Mouse (Mus musculus) CH12.LX (cell line): ENCODE measurements at regions not wholly inside any gene's neighbourhood (a gene's known extent, or its start where the extent isn't known, plus 50 kb on each side); places are given as distances from the start of the nearest gene placed in this dataset.

Experiments
- DNase-seq: peaks from one replicate; pipeline ENCODE4 v3.0.0-alpha.2; 2013; ENCODE audit errors: extremely low read depth
- H3K27ac ChIP-seq: 2 replicates; pipeline ENCODE4 v1.5.1; 2012; ENCODE audit warnings: low read depth, mild to moderate bottlenecking, control low read depth, moderate library complexity; ENCODE audit not compliant: insufficient read depth
- H3K27me3 ChIP-seq: replicated peaks from 2 replicates; pipeline ENCODE3; 2012; ENCODE audit warnings: inconsistent platforms
- H3K36me3 ChIP-seq, 2 experiments: replicated peaks in 1 of 2; 2 replicates each; pipeline versions ENCODE3 to v1.6.1; 2012; ENCODE audit warnings: inconsistent platforms in 1 of 2, low read length in 1 of 2, mild to moderate bottlenecking in 1 of 2, mixed read lengths in 1 of 2, moderate library complexity in 1 of 2; ENCODE audit not compliant: control insufficient read depth in 1 of 2, insufficient read depth in 1 of 2
- H3K4me1 ChIP-seq, 2 experiments: 2 replicates each; pipeline ENCODE4 v1.6.1; 2012; ENCODE audit warnings: inconsistent platforms in 1 of 2, moderate library complexity in 1 of 2; ENCODE audit not compliant: insufficient read depth in 2 of 2, control insufficient read depth in 1 of 2
- H3K4me2 ChIP-seq: 2 replicates; pipeline ENCODE4 v1.6.1; 2012; ENCODE audit warnings: low read depth, mild to moderate bottlenecking, control low read depth; ENCODE audit not compliant: poor library complexity, insufficient read depth, severe bottlenecking
- H3K4me3 ChIP-seq, 3 experiments: fragments of 150-350 bp in 1 of 3; sonication (generic) in 1 of 3; replicated peaks in 1 of 3; 2 replicates each; pipeline versions ENCODE3 to v1.5.1; 2011 to 2012; ENCODE audit warnings: low read depth in 2 of 3, low read length in 2 of 3, mild to moderate bottlenecking in 2 of 3, moderate library complexity in 2 of 3, control low read depth in 1 of 3, improper control_type of control experiment in 1 of 3, inconsistent platforms in 1 of 3, mixed read lengths in 1 of 3; ENCODE audit not compliant: poor library complexity in 1 of 3
- H3K79me2 ChIP-seq: replicated peaks from 2 replicates; pipeline ENCODE4 v1.6.1; 2012; ENCODE audit warnings: mild to moderate bottlenecking, moderate library complexity; ENCODE audit not compliant: control insufficient read depth, poor library complexity, insufficient read depth, severe bottlenecking; ENCODE audit errors: extremely low read depth
- H3K9ac ChIP-seq: 2 replicates; pipeline ENCODE4 v1.6.1; 2012; ENCODE audit warnings: low read depth, mild to moderate bottlenecking, control low read depth, moderate library complexity; ENCODE audit not compliant: insufficient read depth
- H3K9me3 ChIP-seq: replicated peaks from 2 replicates; pipeline ENCODE3; 2012; ENCODE audit warnings: low read length, inconsistent platforms, mixed read lengths
- BHLHE40 ChIP-seq: IDR thresholded peaks from 2 replicates; pipeline ENCODE4 v1.6.1; 2011; ENCODE audit warnings: mild to moderate bottlenecking, low read depth, low read length, improper control_type of control experiment
- CHD1 ChIP-seq: IDR thresholded peaks from 2 replicates; pipeline ENCODE4 v1.6.1; 2012; ENCODE audit warnings: low read depth, low read length, improper control_type of control experiment, inconsistent platforms
- CHD2 ChIP-seq: IDR thresholded peaks from 2 replicates; pipeline ENCODE4 v1.6.1; 2011; ENCODE audit warnings: low read length, improper control_type of control experiment
- CTCF ChIP-seq, 2 experiments: IDR thresholded peaks in 1 of 2; conservative IDR thresholded peaks in 1 of 2; 2 replicates each; pipeline ENCODE4 v1.5.1; 2011 to 2012; ENCODE audit warnings: low read depth in 2 of 2, low read length in 2 of 2, improper control_type of control experiment in 1 of 2, inconsistent platforms in 1 of 2, mild to moderate bottlenecking in 1 of 2, moderate library complexity in 1 of 2
- ELF1 ChIP-seq: IDR thresholded peaks from 2 replicates; pipeline ENCODE4 v1.6.1; 2014; ENCODE audit warnings: low read depth, mild to moderate bottlenecking, inconsistent platforms, low read length, improper control_type of control experiment
- EP300 ChIP-seq: IDR thresholded peaks from 2 replicates; pipeline ENCODE4 v1.6.1; 2011; ENCODE audit warnings: low read length, improper control_type of control experiment
- ETS1 ChIP-seq: conservative IDR thresholded peaks from 2 replicates; pipeline ENCODE4 v1.6.1; 2012; ENCODE audit warnings: low read depth, mild to moderate bottlenecking, inconsistent platforms, low read length, improper control_type of control experiment, moderate library complexity
- IRF4 ChIP-seq: IDR thresholded peaks from 2 replicates; pipeline ENCODE4 v1.6.1; 2014; ENCODE audit warnings: low read depth, mild to moderate bottlenecking, inconsistent platforms, low read length, improper control_type of control experiment
- JUN ChIP-seq: IDR thresholded peaks from 2 replicates; pipeline ENCODE4 v1.6.1; 2011; ENCODE audit warnings: low read depth, mild to moderate bottlenecking, low read length, improper control_type of control experiment, moderate library complexity; ENCODE audit not compliant: insufficient read depth
- JUND ChIP-seq: conservative IDR thresholded peaks from 2 replicates; pipeline ENCODE4 v1.6.1; 2011; ENCODE audit warnings: low read depth, low read length, improper control_type of control experiment
- KAT2A ChIP-seq: IDR thresholded peaks from 2 replicates; pipeline ENCODE4 v1.6.1; 2012; ENCODE audit warnings: low read length, improper control_type of control experiment, inconsistent platforms; ENCODE audit not compliant: insufficient replicate concordance
- MAFK ChIP-seq: IDR thresholded peaks from 2 replicates; pipeline ENCODE4 v1.6.1; 2011; ENCODE audit warnings: low read length, improper control_type of control experiment; ENCODE audit not compliant: insufficient replicate concordance
- MAX ChIP-seq: IDR thresholded peaks from 2 replicates; pipeline ENCODE4 v1.6.1; 2011; ENCODE audit warnings: low read length, improper control_type of control experiment
- MAZ ChIP-seq: IDR thresholded peaks from 2 replicates; pipeline ENCODE4 v1.6.1; 2012; ENCODE audit warnings: low read depth, mild to moderate bottlenecking, inconsistent platforms, low read length, improper control_type of control experiment, moderate library complexity
- MEF2A ChIP-seq: IDR thresholded peaks from 2 replicates; pipeline ENCODE4 v1.6.1; 2014; ENCODE audit warnings: low read depth, mild to moderate bottlenecking, inconsistent platforms, low read length, improper control_type of control experiment, borderline replicate concordance
- MXI1 ChIP-seq: IDR thresholded peaks from 2 replicates; pipeline ENCODE4 v1.6.1; 2011; ENCODE audit warnings: mild to moderate bottlenecking, low read depth, low read length, improper control_type of control experiment
- NELFE ChIP-seq: IDR thresholded peaks from 2 replicates; pipeline ENCODE4 v1.6.1; 2011; ENCODE audit warnings: low read depth, low read length, improper control_type of control experiment
- POLR2AphosphoS2 ChIP-seq: IDR thresholded peaks from 2 replicates; pipeline ENCODE4 v1.6.1; 2011; ENCODE audit warnings: low read depth, low read length, improper control_type of control experiment
- RAD21 ChIP-seq: IDR thresholded peaks from 2 replicates; pipeline ENCODE4 v1.6.1; 2011; ENCODE audit warnings: low read depth, mild to moderate bottlenecking, low read length, improper control_type of control experiment, moderate library complexity
- RCOR1 ChIP-seq: conservative IDR thresholded peaks from 2 replicates; pipeline ENCODE4 v1.6.1; 2012; ENCODE audit warnings: low read depth, mild to moderate bottlenecking, inconsistent platforms, low read length, improper control_type of control experiment
- SIN3A ChIP-seq: IDR thresholded peaks from 2 replicates; pipeline ENCODE4 v1.6.1; 2012; ENCODE audit warnings: low read length, improper control_type of control experiment, inconsistent platforms
- TCF12 ChIP-seq: IDR thresholded peaks from 2 replicates; pipeline ENCODE4 v1.6.1; 2014; ENCODE audit warnings: low read depth, mild to moderate bottlenecking, inconsistent platforms, low read length, improper control_type of control experiment
- UBTF ChIP-seq: IDR thresholded peaks from 2 replicates; pipeline ENCODE4 v1.6.1; 2012; ENCODE audit warnings: low read depth, mild to moderate bottlenecking, inconsistent platforms, low read length, improper control_type of control experiment, moderate library complexity
- USF1 ChIP-seq: IDR thresholded peaks from 2 replicates; pipeline ENCODE4 v1.6.1; 2014; ENCODE audit warnings: low read depth, mild to moderate bottlenecking, inconsistent platforms, low read length, improper control_type of control experiment
- ZMIZ1 ChIP-seq: IDR thresholded peaks from 2 replicates; pipeline ENCODE4 v1.6.1; 2012; ENCODE audit warnings: low read depth, mild to moderate bottlenecking, inconsistent platforms, low read length, improper control_type of control experiment
- ZNF384 ChIP-seq: IDR thresholded peaks from 2 replicates; pipeline ENCODE4 v1.6.1; 2012; ENCODE audit warnings: low read depth, low read length, improper control_type of control experiment, inconsistent platforms
- dilution Hi-C: fragments of 300-500 bp; cut with MboI; formaldehyde crosslinking; loops from 2 replicates; pipeline ENCODE4 v1.14.3; 2020; ENCODE audit warnings: low sequenced_read_pairs; ENCODE audit not compliant: extremely low pct_unique_long_range_greater_than_20kb, extremely low pct_ligation_motif_present
- in situ Hi-C: fragments of 300-500 bp; cut with MboI; formaldehyde crosslinking; loops from 3 replicates; pipeline ENCODE4 v1.14.3; 2019; ENCODE audit warnings: low sequenced_read_pairs, low pct_ligation_motif_present, low pct_unique_long_range_greater_than_20kb, mixed read lengths

- H3K9me3 ChIP-seq = peaks cover 4% of the 10 kb centered on the region
- TF ChIP-seq ZNF384 (peak; percentile 87), TCF12 (peak; percentile 45; the same call in 1 of the 2 replicates), ZMIZ1 (no peak), ELF1 (peak; percentile 58; the same call in 1 of the 2 replicates), MXI1 (no peak), BHLHE40 (peak; percentile 50; the same call in 1 of the 2 replicates), SIN3A (peak; percentile 70), ETS1 (peak; percentile 59), CHD2 (peak; percentile 53; the same call in 1 of the 2 replicates), EP300 (peak; percentile 95), POLR2AphosphoS2 (no peak), UBTF (no peak), MAZ (peak; percentile 17; the same call in 1 of the 2 replicates), RCOR1 (peak; percentile 68), IRF4 (peak; percentile 97), JUND (peak; percentile 95), CHD1 (peak; percentile 84), JUN (peak; percentile 85), MAFK (peak; percentile 55), MEF2A (peak; percentile 60; the same call in 1 of the 2 replicates), USF1 (no peak)
- peak overlapping the region; percentile 48; the same call in 1 of the 2 replicates for H3K9ac ChIP-seq
- H3K27me3 ChIP-seq = no peaks in the 10 kb centered on the region
- H3K4me2 ChIP-seq = peak overlapping the region; percentile 75
- H3K79me2 ChIP-seq = no peaks in the 10 kb centered on the region
- peak overlapping the region in 2 of 3 experiments; percentile 15 to 20 for H3K4me3 ChIP-seq
- no peaks in the 10 kb centered on the region for H3K36me3 ChIP-seq
- in situ Hi-C loops (no loop called here), dilution Hi-C loops (no loop called here)
- peak; percentile 76 for DNase-seq
- peak overlapping the region; percentile 41; the same call in 1 of the 2 replicates for H3K27ac ChIP-seq
- peaks cover 11 to 49% of the 10 kb centered on the region in 2 experiments for H3K4me1 ChIP-seq
Observed at GRCm38 (mm10) chr13:16465812-16466211, 454.2 kb downstream of the Inhba start.

GRCm38 (mm10) chr13:16476515-16476914 is 464.9 kb downstream of the Inhba start:
- no peak for DNase-seq
- in situ Hi-C loops (loop anchor here (25.0 kb wide), 1 partner anchor 464 kb away; the partner anchor contains the start of gene Inhba), dilution Hi-C loops (no loop called here)
- H3K27ac ChIP-seq = no peak overlapping the region
- no peak for TF ChIP-seq EP300
- TF ChIP-seq NELFE = no peak
- no peak for TF ChIP-seq CTCF (conservative IDR thresholded peaks at IDR 0.05 in 1 of 2, IDR thresholded peaks at IDR 0.05 in 1 of 2; ENCODE audit: low read depth in 2 of 2, low read length in 2 of 2)
- TF ChIP-seq TCF12 = no peak
- TF ChIP-seq RAD21 = no peak
- TF ChIP-seq KAT2A = no peak
- no peak for TF ChIP-seq MAX
- no peak for TF ChIP-seq BHLHE40
- no peaks in the 10 kb centered on the region for H3K79me2 ChIP-seq
- no peaks in the 10 kb centered on the region for H3K9me3 ChIP-seq
- H3K4me1 ChIP-seq = no peaks in the 10 kb centered on the region
- H3K4me3 ChIP-seq = no peak overlapping the region
- no peaks in the 10 kb centered on the region for H3K27me3 ChIP-seq
- no peak overlapping the region for H3K4me2 ChIP-seq
- no peaks in the 10 kb centered on the region for H3K36me3 ChIP-seq
- H3K9ac ChIP-seq = no peak overlapping the region
